Mouse (Mus musculus): ENCODE results near the gene Zfp637.
"Not testable (repeated sequence)": the region's sequence is repeated elsewhere in the genome, so short reads cannot be mapped to it uniquely, and the experiment has no call there.

Gene Zfp637

DNA sequence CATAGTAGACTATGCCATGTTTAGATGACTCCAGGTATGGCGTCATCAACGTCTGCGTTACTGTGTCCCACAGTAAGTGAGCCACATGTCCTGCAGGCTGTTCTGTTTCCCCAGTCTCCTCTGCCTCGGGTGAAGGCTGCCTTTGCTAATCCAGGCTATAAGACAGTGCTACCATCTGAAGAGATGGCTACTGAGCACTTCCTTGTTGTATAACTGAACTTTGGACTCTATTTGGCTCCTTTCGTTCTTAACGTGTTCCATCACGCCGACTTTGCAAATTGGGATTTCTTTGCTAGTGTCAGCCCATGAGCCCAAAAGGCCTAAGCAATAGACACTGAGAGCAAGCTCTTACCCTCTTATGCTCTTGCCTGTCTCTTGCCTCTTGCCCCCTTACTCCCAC lies 27.2 kb downstream of the Zfp637 start:
- no peak for DNase-seq

GRCm38 (mm10) chr6:117871034-117871433 lies 30.1 kb downstream of the Zfp637 start:
- no peak for DNase-seq

GRCm38 (mm10) chr6:117873450-117873849 lies 32.5 kb downstream of the Zfp637 start:
- not testable (repeated sequence) for DNase-seq

GRCm38 (mm10) chr6:117874621-117875281 lies 33.8 kb downstream of the Zfp637 start:
- peak in 1 of 2 experiments; percentile 30 for DNase-seq

GRCm38 (mm10) chr6:117878700-117879407 lies 37.9 kb downstream of the Zfp637 start:
- no peak for DNase-seq

DNA sequence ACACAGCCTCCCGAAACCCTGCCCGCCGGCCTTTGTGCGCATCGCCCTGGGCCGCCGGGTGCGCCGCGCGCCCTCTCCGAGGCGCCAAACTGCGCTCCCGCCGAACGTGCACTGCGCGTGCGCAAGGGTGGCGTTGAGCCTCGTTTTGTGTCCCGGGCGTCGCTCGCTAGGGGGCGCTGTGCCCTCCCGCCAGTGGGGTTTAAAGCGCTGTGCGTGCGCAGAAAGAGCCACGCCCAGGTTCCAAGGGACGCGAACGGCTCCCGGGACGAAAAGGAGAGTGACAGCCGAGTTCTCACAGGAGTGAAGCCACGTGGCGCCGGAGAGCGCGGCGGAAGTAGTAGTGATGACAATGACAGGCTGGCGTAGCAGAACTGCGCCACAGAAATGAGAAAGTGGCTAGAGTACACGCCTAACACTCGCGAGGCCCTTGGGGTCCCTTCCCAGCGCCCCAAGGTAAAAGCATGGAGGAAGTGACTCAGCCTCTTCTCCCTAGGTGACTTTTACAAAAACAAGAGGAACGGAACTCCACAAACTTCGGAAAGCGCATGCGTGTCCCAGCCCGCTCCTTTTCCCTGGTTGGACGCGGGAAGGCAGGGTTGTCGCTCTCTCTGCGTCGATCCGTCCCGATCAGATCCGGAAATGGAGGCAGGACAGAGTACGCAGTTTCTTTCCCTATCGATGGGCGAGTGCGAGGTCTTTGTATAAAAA lies 38.6 kb downstream of the Zfp637 start:
- peak; percentile 98 to 99 for DNase-seq

DNA sequence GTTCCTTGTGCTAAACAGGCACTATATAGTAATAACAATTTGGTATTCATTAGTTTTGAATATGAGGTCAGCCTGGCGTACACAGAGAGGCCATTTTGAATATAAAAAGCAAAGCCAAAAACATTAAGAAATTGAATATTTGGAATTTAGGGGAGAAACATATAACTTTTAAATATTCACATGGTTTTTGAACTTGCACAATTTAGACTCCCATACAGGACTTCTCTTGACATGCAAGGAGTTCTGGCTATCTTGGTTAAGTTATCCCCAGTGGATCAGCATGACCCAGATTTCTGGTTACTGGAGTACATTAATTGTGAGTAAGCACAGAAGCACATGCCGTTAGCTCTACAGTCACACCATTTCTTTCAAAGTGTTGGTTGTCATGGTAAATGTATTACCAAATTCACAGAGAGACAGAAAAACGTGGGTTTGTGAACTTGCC lies 39.4 kb downstream of the Zfp637 start:
- DNase-seq, result no peak

DNA sequence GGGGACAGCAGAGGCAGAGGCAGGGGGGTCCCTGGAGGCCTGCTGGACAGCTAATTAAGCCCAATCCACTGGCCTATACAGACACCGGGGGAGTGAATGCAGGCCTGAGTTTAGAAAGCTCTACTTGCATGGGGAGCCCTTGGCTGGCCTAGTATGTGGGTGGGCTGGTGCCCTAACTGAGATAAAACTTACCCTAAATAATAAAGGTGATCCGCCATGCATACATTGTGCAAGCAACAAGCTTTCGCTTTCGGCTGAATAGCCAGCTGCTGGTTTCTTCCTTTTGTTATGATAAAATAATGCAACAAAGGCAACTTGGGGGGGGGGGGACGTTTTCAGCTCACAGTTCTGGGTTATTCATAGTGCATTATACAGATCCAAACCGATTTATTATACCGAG lies 40.2 kb downstream of the Zfp637 start:
- DNase-seq, result peak in 1 of 2 experiments; percentile 20

- no peak for DNase-seq
Observed at GRCm38 (mm10) chr6:117881997-117882396, 41.0 kb downstream of the Zfp637 start.

DNA sequence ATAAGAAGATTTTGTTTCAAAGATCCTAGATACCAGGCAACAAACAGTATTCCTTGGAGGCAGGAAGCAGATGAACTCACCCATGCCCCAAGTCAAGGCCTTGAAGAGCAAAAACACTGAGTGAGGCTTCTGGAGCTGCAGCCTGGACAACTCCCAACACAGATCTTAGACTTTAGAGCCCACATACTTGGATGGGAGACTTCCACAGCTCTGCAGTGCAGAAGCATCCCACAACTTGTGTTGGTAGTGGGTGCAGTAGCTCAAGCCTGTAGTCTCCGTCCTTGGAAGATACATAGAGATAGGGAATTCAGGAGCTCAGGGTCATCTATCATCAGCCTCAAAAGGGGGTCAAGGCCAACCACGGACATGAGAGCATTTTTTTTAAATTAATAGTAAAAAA lies 45.0 kb downstream of the Zfp637 start:
- DNase-seq, result no peak

- DNase-seq, result no peak
Observed at GRCm38 (mm10) chr6:117888032-117888431, 47.1 kb downstream of the Zfp637 start.

GRCm38 (mm10) chr6:117888642-117889096 lies 47.7 kb downstream of the Zfp637 start:
- no peak for DNase-seq

GRCm38 (mm10) chr6:117890257-117890656 lies 49.3 kb downstream of the Zfp637 start:
- DNase-seq, result peak in 1 of 2 experiments; percentile 19

DNA sequence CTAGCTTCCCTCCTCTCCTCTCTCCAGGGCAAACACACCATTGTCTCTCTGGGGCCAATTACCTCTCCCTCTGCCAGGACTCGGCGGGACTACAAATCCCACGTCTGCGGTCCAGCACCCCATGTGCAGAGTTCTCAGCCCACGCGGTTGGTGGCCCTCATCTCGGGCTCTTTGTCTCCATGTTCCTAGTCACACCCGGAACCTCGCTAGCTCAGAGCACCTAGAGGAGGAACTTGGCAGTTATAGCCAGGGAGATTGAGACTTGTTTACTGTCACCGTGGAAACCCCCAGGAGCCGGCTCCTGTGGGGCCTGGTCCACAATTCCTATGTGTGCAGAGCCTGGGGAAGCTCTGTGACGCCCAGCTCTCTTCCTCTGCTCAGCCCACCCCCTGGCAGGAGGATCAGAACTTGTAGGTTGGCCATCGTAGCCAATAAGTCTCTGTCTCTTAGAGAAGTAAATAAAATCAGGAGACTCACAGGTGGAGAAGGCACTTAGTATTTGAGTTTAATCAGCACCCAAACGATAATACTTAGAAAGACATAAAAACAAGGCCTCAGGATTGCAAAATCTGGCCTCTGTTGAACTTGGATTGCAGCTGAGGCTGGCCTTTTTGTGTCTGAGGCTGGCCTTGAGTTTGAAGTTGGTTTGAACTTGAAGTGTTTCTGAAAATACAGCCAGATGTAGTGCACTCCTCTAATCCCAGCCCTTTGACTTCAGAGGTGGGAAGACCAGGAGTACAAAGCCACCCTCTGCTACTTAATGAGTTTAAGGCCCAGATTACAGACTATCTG lies 50.6 kb downstream of the Zfp637 start:
- DNase-seq, result peak in 1 of 2 experiments; percentile 41

GRCm38 (mm10) chr6:117892386-117892785 lies 51.4 kb downstream of the Zfp637 start:
- no peak for DNase-seq

DNA sequence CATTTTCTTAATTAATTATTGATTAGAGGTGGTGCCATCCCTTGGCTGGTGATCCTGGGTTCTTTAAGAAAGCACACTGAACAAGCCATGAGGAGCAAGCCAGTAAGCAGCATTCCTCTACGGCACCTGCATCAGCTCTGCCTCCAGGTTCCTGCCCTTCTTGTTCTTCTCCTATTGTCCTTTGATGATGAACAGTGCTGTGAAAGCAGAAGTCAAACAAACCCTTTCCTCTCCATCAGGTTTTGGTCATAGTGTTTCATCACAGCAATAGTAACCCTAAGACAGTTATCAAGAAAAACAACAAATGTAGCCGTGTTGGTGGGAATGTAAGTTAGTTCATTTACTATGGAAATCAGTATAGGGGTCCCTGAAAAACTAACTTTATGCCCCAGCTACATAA lies 52.5 kb downstream of the Zfp637 start:
- DNase-seq, result no peak

All from spleen, adult 18-20 months (tissue).